Mouse (Mus musculus) kidney, postnatal 4 days (tissue): ENCODE results near the gene Cdca4.
"Not testable (repeated sequence)": the region's sequence is repeated elsewhere in the genome, so short reads cannot be mapped to it uniquely, and the experiment has no call there.

Experiments
- DNase-seq, 2 experiments: peaks; one replicate each; pipeline ENCODE4 v3.0.0; 2021; ENCODE audit warnings: mixed read lengths in 2 of 2

The Cdca4 gene

GRCm38 (mm10) chr12:112822676-112823075 lies 6.5 kb downstream of the Cdca4 start:
- DNase-seq = no peak

- no peak for DNase-seq
These were observed 7.2 kb downstream of the Cdca4 start for GRCm38 (mm10) chr12:112821974-112822373.

GRCm38 (mm10) chr12:112821216-112821615 lies 8.0 kb downstream of the Cdca4 start:
- DNase-seq = peak in 1 of 2 experiments; percentile 2

- DNase-seq = peak in 1 of 2 experiments; percentile 1
These were observed 8.7 kb downstream of the Cdca4 start for GRCm38 (mm10) chr12:112820401-112820999.

- DNase-seq = peak in 1 of 2 experiments; percentile 7
These were observed 10.1 kb downstream of the Cdca4 start for GRCm38 (mm10) chr12:112819057-112819662.

- DNase-seq = not testable (repeated sequence)
These were observed 12.4 kb downstream of the Cdca4 start for GRCm38 (mm10) chr12:112816866-112817265.

- DNase-seq = peak; percentile 71 to 79
These were observed 12.9 kb downstream of the Cdca4 start for GRCm38 (mm10) chr12:112816294-112816693.

- peak in 1 of 2 experiments; percentile 6 for DNase-seq
These were observed 14.3 kb downstream of the Cdca4 start for GRCm38 (mm10) chr12:112814682-112815470.

GRCm38 (mm10) chr12:112813370-112813769 lies 15.9 kb downstream of the Cdca4 start:
- peak in 1 of 2 experiments; percentile 53 for DNase-seq

GRCm38 (mm10) chr12:112810092-112810885 lies 18.9 kb downstream of the Cdca4 start:
- no peak for DNase-seq

GRCm38 (mm10) chr12:112809641-112810040 lies 19.6 kb downstream of the Cdca4 start:
- DNase-seq = no peak

- peak; percentile 93 to 96 for DNase-seq
These were observed 20.4 kb downstream of the Cdca4 start, which contains the start of gene Clba1 for GRCm38 (mm10) chr12:112808587-112809364. Gene Clba1 (plus strand): TSS chr12:112808937.

- DNase-seq = no peak
These were observed 21.0 kb downstream of the Cdca4 start for GRCm38 (mm10) chr12:112808212-112808586.

- no peak for DNase-seq
These were observed 21.4 kb downstream of the Cdca4 start for GRCm38 (mm10) chr12:112807796-112808195.

GRCm38 (mm10) chr12:112806044-112806443 lies 23.2 kb downstream of the Cdca4 start:
- no peak for DNase-seq

GRCm38 (mm10) chr12:112804046-112804445 lies 25.2 kb downstream of the Cdca4 start:
- peak; percentile 39 to 42 for DNase-seq

- DNase-seq = no peak
These were observed 26.3 kb downstream of the Cdca4 start for GRCm38 (mm10) chr12:112802917-112803316.

GRCm38 (mm10) chr12:112801864-112802846 lies 27.1 kb downstream of the Cdca4 start, which contains the start of gene Ahnak2:
Gene Ahnak2 (minus strand): TSS chr12:112802657.
- peak; percentile 70 to 80 for DNase-seq

GRCm38 (mm10) chr12:112800476-112800875 lies 28.7 kb downstream of the Cdca4 start:
- DNase-seq = peak; percentile 84 to 86

- no peak for DNase-seq
These were observed 29.8 kb downstream of the Cdca4 start for GRCm38 (mm10) chr12:112799237-112799970.
